Mouse (Mus musculus) cerebellum, adult 2 months (tissue): ENCODE results near the gene Nectin1.

Source experiments
- CTCF ChIP-seq: fragments of 200-500 bp; IDR thresholded peaks from 2 replicates; pipeline ENCODE4 v1.5.1; 2011; ENCODE audit warnings: low read depth, mild to moderate bottlenecking, control low read depth, low read length, moderate library complexity, borderline replicate concordance; ENCODE audit not compliant: insufficient read depth
- POLR2A ChIP-seq: fragments of 200-500 bp; IDR thresholded peaks from 2 replicates; pipeline ENCODE4 v1.6.1; 2011; ENCODE audit warnings: low read length, control low read depth, borderline replicate concordance; ENCODE audit not compliant: insufficient read depth

GRCm38 (mm10) chr9:43720046-43720445 lies 23.7 kb upstream of the Nectin1 start:
- TF ChIP-seq CTCF (no peak), POLR2A (no peak)
